Mouse (Mus musculus) thymus, postnatal 25 days (tissue): ENCODE measurements around the gene Pde7b.

Experiments
- DNase-seq: peaks from one replicate; pipeline ENCODE4 v3.0.0; 2022

Gene Pde7b

GRCm38 (mm10) chr10:20722651-20723520, 2.0 kb downstream of the Pde7b start:
- no peak for DNase-seq

- DNase-seq = no peak
These were observed 5.7 kb downstream of the Pde7b start for GRCm38 (mm10) chr10:20719201-20719600.

DNA sequence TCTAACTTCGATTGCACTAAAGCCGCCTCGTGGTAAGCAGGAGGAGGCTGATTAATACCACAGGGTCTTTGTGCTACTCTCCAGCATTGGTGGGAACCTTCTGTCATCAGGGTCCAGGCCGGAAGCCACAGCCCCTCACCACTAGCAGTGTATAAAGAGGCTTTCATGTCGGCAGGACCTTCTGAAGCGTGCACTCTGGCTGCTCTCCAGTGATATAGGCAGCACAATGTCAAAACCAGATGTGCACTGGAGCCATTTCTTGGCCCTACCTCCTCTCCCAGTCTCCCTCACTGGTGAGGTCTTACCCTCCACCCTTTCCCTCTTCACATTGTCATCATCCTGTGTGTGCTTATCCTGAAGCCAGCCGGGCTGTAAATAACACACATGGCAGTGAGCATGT, 24.2 kb downstream of the Pde7b start:
- no peak for DNase-seq

DNA sequence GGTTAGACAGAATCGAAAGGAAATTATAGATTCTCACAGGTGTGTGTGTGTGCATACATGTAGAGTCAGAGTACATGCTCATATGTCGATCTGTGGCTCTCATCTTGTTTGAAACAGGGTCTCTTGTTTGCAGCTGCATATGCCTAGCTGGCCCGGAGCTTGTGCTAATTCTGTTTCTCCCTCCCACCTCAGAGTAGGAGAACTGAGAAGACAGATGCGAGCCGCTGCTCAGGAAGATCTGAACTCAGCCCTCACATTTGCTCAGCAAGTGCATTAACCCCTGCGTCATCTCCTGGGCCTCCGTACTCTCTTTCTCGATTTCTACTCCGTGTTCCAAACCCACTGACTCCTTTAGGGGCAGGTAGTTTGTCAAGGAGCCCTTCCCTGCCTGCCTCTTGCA, 25.0 kb downstream of the Pde7b start:
- DNase-seq = no peak

DNA sequence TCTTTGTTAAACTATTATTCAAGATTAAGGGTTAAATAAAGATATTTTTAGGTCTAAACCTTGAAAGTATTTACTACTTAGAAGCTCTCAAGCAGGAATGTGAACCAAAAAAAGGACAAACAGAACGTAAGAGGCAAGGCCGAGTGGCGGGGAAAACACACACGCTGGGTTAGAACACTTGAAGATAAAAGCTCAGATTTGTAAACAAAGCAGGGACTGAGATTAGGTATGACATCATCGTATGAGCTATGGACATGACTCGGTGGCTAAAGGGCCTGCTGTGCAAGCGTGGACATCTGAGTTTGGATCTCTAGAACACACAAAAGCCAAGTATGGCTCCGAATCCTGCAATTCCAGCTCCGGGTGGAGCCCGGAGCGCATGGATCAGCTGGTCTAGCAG, 29.2 kb downstream of the Pde7b start:
- DNase-seq = no peak

- no peak for DNase-seq
These were observed 34.9 kb downstream of the Pde7b start for GRCm38 (mm10) chr10:20690002-20690401.

GRCm38 (mm10) chr10:20684151-20684550, 40.7 kb downstream of the Pde7b start:
- no peak for DNase-seq

DNA sequence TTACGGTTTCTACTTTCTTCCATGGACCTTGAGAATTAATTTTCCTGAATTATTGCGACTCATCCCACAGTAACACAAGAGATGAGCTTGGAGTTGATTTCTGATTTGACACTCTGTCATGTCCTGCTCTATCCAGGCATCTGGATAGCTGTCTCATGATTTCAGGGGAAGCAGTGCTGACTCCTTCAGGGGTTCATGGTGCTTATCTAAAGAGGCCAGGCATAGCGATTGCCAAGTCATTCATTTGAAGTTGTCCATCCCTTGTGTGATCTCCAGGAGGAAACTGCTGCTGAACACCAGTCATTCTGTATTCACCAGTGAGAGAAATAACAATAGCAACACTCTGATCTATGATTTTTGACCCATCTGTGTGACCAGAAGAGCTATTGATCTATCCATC, 43.9 kb downstream of the Pde7b start:
- DNase-seq = no peak

DNA sequence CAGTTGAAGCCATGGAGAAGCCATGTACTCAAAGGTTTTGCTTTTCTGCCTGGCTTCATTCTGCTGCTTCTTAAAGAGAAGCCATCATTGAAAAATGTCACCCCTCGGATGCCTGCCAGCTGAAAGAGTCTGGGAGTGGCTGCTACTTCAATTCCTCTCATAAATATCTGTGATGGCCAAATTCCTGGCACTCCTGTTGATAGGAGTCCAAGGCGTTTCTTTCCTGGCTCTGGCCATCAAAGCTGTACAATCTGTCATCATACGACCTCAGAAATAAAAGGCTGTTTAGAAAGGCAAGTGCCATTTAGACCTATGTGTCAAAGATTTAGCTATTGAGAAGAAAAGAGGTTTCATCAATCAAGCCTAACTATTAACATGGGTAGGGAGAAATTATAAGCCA, 49.6 kb downstream of the Pde7b start:
- no peak for DNase-seq

- no peak for DNase-seq
These were observed 51.1 kb downstream of the Pde7b start for GRCm38 (mm10) chr10:20673798-20674197.

- DNase-seq = no peak
These were observed 52.3 kb downstream of the Pde7b start for GRCm38 (mm10) chr10:20672591-20672990.

DNA sequence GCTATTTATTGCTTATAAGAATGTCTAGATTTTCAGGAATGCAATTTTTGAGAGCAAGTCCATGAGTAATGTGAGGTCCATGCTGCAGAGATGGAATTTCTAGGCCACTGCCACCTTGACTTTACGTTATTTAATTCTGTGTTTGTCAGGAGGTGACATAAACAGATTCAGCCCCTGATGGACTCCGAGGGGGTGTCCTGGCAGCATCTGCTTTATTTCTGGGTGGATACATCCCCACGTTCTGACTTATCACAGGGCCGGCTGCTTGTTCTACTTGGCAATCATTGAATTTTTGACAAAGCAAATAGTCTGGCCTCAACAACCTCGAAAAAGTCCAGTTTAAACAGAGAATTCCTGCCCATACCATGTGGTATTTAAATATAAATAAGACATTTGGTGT, 53.3 kb downstream of the Pde7b start:
- DNase-seq = no peak

DNA sequence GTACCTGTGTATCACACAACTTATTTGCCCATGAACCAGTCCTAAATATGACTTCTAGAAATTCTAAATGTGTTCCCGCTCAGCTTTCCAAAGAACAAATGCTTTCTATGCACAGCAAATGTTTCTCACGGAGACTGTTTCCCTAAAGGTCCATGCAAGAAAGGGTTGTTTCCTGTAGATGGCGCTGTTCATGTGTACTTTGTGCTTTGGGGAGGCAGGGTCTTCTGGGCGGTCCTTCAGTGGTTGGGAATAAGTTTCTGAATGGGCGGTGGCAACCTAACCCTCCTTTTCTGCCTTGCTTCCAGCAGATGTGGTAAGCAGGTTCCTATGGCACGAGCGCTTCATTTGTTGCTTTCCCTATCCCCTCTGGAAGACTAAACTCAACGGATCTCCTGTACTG, 54.3 kb downstream of the Pde7b start:
- DNase-seq = no peak

DNA sequence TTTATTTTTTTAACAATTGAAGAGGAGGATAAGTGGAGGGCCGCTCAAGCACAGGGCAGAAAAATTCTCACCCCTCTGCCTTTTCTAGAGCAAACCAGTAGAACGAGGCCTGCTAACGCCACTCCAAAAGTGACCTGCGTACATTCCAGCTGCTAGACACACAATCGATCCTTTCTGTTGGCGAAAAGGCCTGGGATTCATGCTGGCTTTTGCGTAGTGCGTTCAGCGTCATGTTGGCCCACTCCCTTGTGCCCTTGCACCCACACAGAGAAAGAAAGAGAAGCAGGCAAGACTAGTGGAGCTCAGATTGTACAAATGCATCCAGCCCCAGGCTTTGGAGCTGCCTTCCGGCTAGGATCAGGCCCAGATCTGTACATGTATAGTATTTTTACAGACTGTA, 55.4 kb downstream of the Pde7b start:
- no peak for DNase-seq

DNA sequence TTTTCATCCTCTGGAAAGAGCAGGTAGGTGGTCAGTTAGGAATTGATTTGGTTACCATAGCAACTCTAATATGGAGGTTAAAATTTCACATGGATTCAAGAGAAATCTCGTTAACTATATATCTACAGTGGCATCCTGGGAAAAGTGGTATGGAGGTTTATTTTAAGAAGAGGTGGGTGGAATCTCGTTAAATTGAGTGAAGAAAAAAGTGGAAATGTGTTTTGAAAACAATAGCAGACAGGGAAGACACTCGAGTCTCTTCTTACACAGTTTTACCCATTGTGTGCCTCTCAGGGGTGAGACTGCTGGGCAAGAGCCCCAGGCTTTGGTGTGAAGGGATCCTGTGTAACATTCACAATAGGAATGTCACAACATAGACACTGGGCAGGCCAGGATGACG, 56.3 kb downstream of the Pde7b start:
- no peak for DNase-seq

- DNase-seq = no peak
These were observed 58.2 kb downstream of the Pde7b start for GRCm38 (mm10) chr10:20666655-20667054.

- DNase-seq = no peak
These were observed 61.9 kb downstream of the Pde7b start for GRCm38 (mm10) chr10:20662951-20663350.

DNA sequence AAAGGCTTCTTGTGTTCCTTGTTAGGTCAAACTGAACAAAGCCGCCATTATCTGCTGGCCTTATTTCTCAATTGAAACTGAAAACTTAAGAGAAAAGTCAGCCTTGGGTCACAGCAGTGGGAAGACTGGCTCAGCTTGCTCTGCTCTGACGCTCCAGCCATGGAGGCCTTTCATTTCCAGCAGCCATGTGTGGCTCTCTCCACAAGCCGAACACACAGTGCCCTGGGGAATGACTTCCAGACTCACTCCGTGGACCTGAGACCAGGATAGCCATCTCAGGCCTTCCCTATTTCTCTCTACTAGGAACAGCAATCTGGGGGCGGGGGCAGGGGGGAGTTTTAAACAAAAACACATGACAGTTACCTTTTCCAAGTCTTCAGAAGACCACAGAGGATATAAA, 63.2 kb downstream of the Pde7b start:
- no peak for DNase-seq

DNA sequence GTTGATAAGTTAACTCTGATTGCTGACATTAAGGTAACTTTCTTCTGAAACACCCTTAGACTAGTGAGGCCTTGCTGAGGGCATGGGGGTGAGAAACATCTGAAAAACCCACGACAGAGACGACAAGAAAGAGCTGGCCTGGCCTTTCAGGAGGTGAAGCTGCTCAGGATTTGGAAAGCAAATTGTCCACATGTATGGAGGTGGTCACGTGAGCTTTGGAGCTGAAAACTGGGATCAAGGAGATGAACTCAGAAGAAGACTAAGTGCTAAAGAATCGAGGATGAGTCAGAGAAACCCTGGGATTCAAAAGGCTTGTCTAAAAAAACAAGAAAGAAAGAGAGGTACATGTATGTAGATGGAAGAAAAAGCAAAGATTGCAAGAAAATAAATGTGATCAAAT, 65.2 kb downstream of the Pde7b start:
- no peak for DNase-seq

DNA sequence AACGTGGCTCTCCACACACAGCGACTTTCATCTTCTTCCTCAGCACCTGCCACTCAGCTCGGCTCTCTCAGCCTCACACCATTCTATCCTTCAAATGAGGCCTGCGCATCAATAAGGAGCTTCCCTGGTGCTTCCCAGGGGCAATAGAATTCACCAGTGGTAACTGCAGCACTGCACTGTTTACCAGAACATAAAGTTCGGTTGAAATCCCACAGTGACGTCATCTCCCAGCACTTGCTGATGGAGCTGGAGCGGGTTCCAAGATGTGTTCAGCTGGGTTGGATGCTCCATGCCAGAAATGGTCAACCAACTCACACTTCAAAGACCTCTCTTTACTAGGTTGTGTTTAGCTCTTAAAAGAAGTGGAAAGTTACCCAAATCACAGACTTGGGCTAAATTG, 65.6 kb downstream of the Pde7b start:
- no peak for DNase-seq

DNA sequence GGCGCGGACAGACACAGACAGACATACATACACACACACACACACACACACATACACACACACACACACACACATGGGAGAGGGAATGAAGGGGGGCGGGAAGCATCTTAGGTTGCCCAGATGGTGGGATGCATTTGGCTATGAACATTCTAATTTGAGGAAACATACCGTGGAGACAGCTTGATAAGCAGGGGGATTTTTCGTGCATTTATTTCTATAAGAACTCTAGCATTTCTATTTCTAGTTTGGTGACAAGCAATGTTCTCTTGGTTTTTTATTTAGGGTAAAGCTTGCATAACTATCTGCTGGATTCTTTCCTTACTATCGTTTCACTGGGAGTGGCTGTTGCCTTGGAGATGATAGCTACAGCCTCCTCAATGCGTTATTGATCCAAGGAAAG, 66.2 kb downstream of the Pde7b start:
- no peak for DNase-seq

GRCm38 (mm10) chr10:20657316-20658081, 67.4 kb downstream of the Pde7b start:
- no peak for DNase-seq

DNA sequence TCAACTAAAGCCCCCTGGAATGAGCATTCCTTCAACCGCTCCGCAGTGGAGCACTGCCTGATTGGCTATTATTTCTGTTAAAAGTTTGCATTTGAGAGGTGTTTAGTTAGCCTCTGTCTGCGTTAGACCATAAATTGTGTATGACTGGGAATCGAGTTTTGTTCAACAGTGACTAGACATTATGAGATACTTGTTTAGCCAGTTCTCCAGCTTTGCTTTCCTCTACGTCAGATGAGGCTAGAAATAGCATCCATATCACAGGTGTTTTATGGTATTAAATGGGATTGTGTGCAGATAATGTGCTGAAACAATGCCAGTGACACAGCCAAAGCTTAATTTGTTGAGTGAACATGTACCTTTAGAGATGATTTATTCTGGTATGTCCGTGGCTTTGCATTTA, 70.3 kb downstream of the Pde7b start:
- DNase-seq = no peak

- no peak for DNase-seq
These were observed 70.7 kb downstream of the Pde7b start for GRCm38 (mm10) chr10:20654187-20654586.
